Mouse (Mus musculus): ENCODE measurements around the gene Retn.

GRCm38 (mm10) chr8:3687537-3687936, 32.0 kb downstream of the Retn start:
- TF ChIP-seq CEBPB (IDR thresholded peaks at IDR 0.05; ENCODE audit: insufficient read depth, poor library complexity, severe bottlenecking) (no peak), POLR2A (IDR thresholded peaks at IDR 0.05; ENCODE audit: insufficient read length, low read depth) (no peak), MAX (IDR thresholded peaks at IDR 0.05; ENCODE audit: low read depth) (no peak)

Data from myocyte (in vitro differentiated cells).